Comparison of ENCODE assay signal across 9 mouse cellular contexts in genomic region chr8:84798446-84799135, GRCm38 (mm10). TPM values are rescaled to one million over a fixed set of nuclear protein-coding genes. Genes with fewer than 3 reads are reported as not detected.
DNase-seq lines count a peak whose midpoint lies in the region; ATAC-seq lines count a peak whose summit lies in the region.
"Had no signal": no experiment of that assay in that cellular context is flagged by ENCODE, and none has a peak within 500 bp of the region (broad histone marks: within the 10 kb centered on the region; RNA-seq: fewer than 3 reads in every experiment).

No protein-coding gene starts in this region.

- peaks cover 94% of the 10 kb centered on the region for H3K27me3 ChIP-seq in kidney, embryonic 15.5 days
- peaks cover 66% of the 10 kb centered on the region for H3K27me3 ChIP-seq in hindbrain, embryonic 15.5 days
- peaks cover 79% of the 10 kb centered on the region for H3K27me3 ChIP-seq in midbrain, embryonic 15.5 days (replicated peaks)

- no peak for DNase-seq in kidney, adult 8-10 months
- peak; percentile 48 for DNase-seq in cerebellum, adult 8-10 months
- no peak for DNase-seq in left cerebral cortex, postnatal 14 days (ENCODE audit: low spot score in 2 of 2)
- DNase-seq in adipocyte (ENCODE audit: low spot score): no peak
- DNase-seq in ovary, postnatal 14 days (ENCODE audit: low spot score): no peak

- intact Hi-C loops in left cerebral cortex, postnatal 14 days (cut with DNase I): loop anchor here (2.0 kb wide), 1 partner anchor 20 kb away; no protein-coding TSS in a partner anchor

- peak overlapping the region; percentile 88 for H3K9ac ChIP-seq in kidney, embryonic 15.5 days
- H3K9ac ChIP-seq in hindbrain, embryonic 15.5 days: peak overlapping the region; percentile 76
- H3K9ac ChIP-seq in midbrain, embryonic 15.5 days: peak overlapping the region; percentile 60

- H3K36me3 ChIP-seq in kidney, embryonic 15.5 days: no peaks in the 10 kb centered on the region
- no peaks in the 10 kb centered on the region for H3K36me3 ChIP-seq in hindbrain, embryonic 15.5 days
- no peaks in the 10 kb centered on the region for H3K36me3 ChIP-seq in midbrain, embryonic 15.5 days (replicated peaks)

- H3K4me1 ChIP-seq in kidney, embryonic 15.5 days: peaks cover 42% of the 10 kb centered on the region
- peaks cover 50% of the 10 kb centered on the region for H3K4me1 ChIP-seq in hindbrain, embryonic 15.5 days (replicated peaks)
- H3K4me1 ChIP-seq in midbrain, embryonic 15.5 days: peaks cover 26% of the 10 kb centered on the region

- H3K9me3 ChIP-seq in kidney, embryonic 15.5 days (replicated peaks): no peaks in the 10 kb centered on the region
- H3K9me3 ChIP-seq in hindbrain, embryonic 15.5 days: no peaks in the 10 kb centered on the region
- H3K9me3 ChIP-seq in midbrain, embryonic 15.5 days: no peaks in the 10 kb centered on the region

- WGBS in kidney, embryonic 15.5 days: 49% methylated on average over 10 of the region's 10 CpGs
- 35% methylated on average over 10 of the region's 10 CpGs for WGBS in hindbrain, embryonic 15.5 days
- WGBS in midbrain, embryonic 15.5 days: 39% methylated on average over 10 of the region's 10 CpGs

- peak overlapping the region; percentile 91 for H3K4me2 ChIP-seq in kidney, embryonic 15.5 days
- peak overlapping the region; percentile 94 for H3K4me2 ChIP-seq in hindbrain, embryonic 15.5 days
- H3K4me2 ChIP-seq in midbrain, embryonic 15.5 days: peak overlapping the region; percentile 97

- no peak overlapping the region for H3K27ac ChIP-seq in kidney, embryonic 15.5 days
- H3K27ac ChIP-seq in hindbrain, embryonic 15.5 days (replicated peaks): peak overlapping the region; percentile 87
- H3K27ac ChIP-seq in midbrain, embryonic 15.5 days: peak overlapping the region; percentile 76
- H3K27ac ChIP-seq: macrophage had no signal

- no peak for ATAC-seq in kidney, embryonic 15.5 days (replicated peaks; ENCODE audit: low FRiP score)
- no peak for ATAC-seq in hindbrain, embryonic 15.5 days (ENCODE audit: low FRiP score, low read depth)
- no peak for ATAC-seq in midbrain, embryonic 15.5 days (replicated peaks)

- H3K4me3 ChIP-seq in kidney, embryonic 15.5 days (replicated peaks): peak overlapping the region; percentile 72
- H3K4me3 ChIP-seq in hindbrain, embryonic 15.5 days: peak overlapping the region; percentile 62
- peak overlapping the region; percentile 62 for H3K4me3 ChIP-seq in midbrain, embryonic 15.5 days

RNA-seq across cellular contexts. Expression of gene Nfix, which starts 1.6 kb away (rescaled TPM):
- 14.2 and 15.5 TPM in 2 replicates for polyA plus RNA-seq in kidney, embryonic 15.5 days (2015; fragmentation: Nextera tagmentation; extraction: Ambion mirVana)
- 71.2 and 87.6 TPM in 2 replicates for polyA plus RNA-seq in hindbrain, embryonic 15.5 days (2015; fragmentation: Nextera tagmentation; extraction: Ambion mirVana)
- polyA plus RNA-seq in midbrain, embryonic 15.5 days (2015; fragmentation: Nextera tagmentation; extraction: Ambion mirVana): 48.6 and 54.0 TPM in 2 replicates
- 100 to 1,000 TPM; 402 to 429 TPM for total RNA-seq in left cerebral cortex, postnatal 14 days (2021)

RNA-seq across cellular contexts. Expression of gene Dand5, which starts 24.0 kb away (rescaled TPM):
- polyA plus RNA-seq in kidney, embryonic 15.5 days (2015; fragmentation: Nextera tagmentation; extraction: Ambion mirVana): 6.3 and 7.0 TPM in 2 replicates
- polyA plus RNA-seq in hindbrain, embryonic 15.5 days (2015; fragmentation: Nextera tagmentation; extraction: Ambion mirVana): 14.0 and 15.1 TPM in 2 replicates
- polyA plus RNA-seq in midbrain, embryonic 15.5 days (2015; fragmentation: Nextera tagmentation; extraction: Ambion mirVana): 12.3 and 13.4 TPM in 2 replicates
- 1 to 10 TPM; 8.0 to 9.6 TPM for total RNA-seq in left cerebral cortex, postnatal 14 days (2021)

RNA-seq across cellular contexts. Expression of gene Gadd45gip1, which starts 32.7 kb away (rescaled TPM):
- polyA plus RNA-seq in kidney, embryonic 15.5 days (2015; fragmentation: Nextera tagmentation; extraction: Ambion mirVana): 52.6 and 53.0 TPM in 2 replicates
- polyA plus RNA-seq in hindbrain, embryonic 15.5 days (2015; fragmentation: Nextera tagmentation; extraction: Ambion mirVana): 39.7 and 40.6 TPM in 2 replicates
- 35.5 and 36.1 TPM in 2 replicates for polyA plus RNA-seq in midbrain, embryonic 15.5 days (2015; fragmentation: Nextera tagmentation; extraction: Ambion mirVana)
- total RNA-seq in left cerebral cortex, postnatal 14 days (2021): 10 to 100 TPM; 23.4 to 23.6 TPM

RNA-seq across cellular contexts. Expression of gene Rad23a, which starts 41.9 kb away (rescaled TPM):
- 112 and 122 TPM in 2 replicates for polyA plus RNA-seq in kidney, embryonic 15.5 days (2015; fragmentation: Nextera tagmentation; extraction: Ambion mirVana)
- 79.1 and 85.9 TPM in 2 replicates for polyA plus RNA-seq in hindbrain, embryonic 15.5 days (2015; fragmentation: Nextera tagmentation; extraction: Ambion mirVana)
- 88.2 and 91.7 TPM in 2 replicates for polyA plus RNA-seq in midbrain, embryonic 15.5 days (2015; fragmentation: Nextera tagmentation; extraction: Ambion mirVana)
- total RNA-seq in left cerebral cortex, postnatal 14 days (2021): 10 to 100 TPM; 59.5 to 72.0 TPM

RNA-seq across cellular contexts. Expression of gene Calr, which starts 48.1 kb away (rescaled TPM):
- 1,039 and 1,041 TPM in 2 replicates for polyA plus RNA-seq in kidney, embryonic 15.5 days (2015; fragmentation: Nextera tagmentation; extraction: Ambion mirVana)
- 700 and 710 TPM in 2 replicates for polyA plus RNA-seq in hindbrain, embryonic 15.5 days (2015; fragmentation: Nextera tagmentation; extraction: Ambion mirVana)
- 669 and 673 TPM in 2 replicates for polyA plus RNA-seq in midbrain, embryonic 15.5 days (2015; fragmentation: Nextera tagmentation; extraction: Ambion mirVana)
- 100 to 1,000 TPM; 495 to 553 TPM for total RNA-seq in left cerebral cortex, postnatal 14 days (2021)
